Mouse (Mus musculus): ENCODE measurements at regions not wholly inside any gene's neighbourhood (a gene's known extent, or its start where the extent isn't known, plus 50 kb on each side); places are given as distances from the start of the nearest gene placed in this dataset.
"Not testable (repeated sequence)": the region's sequence is repeated elsewhere in the genome, so short reads cannot be mapped to it uniquely, and the experiment has no call there.

GRCm38 (mm10) chr14:53590601-53591000 is 663.3 kb downstream of the Dad1 start:
- TF ChIP-seq POLR2A, CTCF (IDR thresholded peaks at IDR 0.05; ENCODE audit: extremely low read depth, insufficient read depth, low read length): not testable (repeated sequence)
